ENCODE assay signal across 8 mouse cellular contexts in the genomic region with DNA sequence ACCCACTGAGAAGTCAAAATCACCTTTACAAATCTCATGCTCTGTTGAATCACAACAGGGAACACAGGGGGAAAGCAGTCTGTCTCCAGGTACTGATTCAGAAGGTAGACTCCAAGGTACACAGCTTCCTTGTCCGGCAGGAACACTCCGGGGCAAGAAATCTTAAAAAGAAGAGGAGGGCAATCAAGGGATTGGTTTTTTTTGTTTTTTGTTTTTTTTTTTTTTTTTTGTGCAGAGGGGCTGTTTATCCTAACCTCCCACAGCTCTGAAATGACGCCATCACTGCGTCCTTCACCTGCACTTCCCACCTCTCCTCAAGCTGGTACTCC. TPM values are rescaled to one million over a fixed set of nuclear protein-coding genes. Genes with fewer than 3 reads are reported as not detected.
DNase-seq lines count a peak whose midpoint lies in the region; ATAC-seq and TF ChIP-seq lines count a peak whose summit lies in the region.

No protein-coding gene starts in this region.

- peaks cover 9% of the 10 kb centered on the region for H3K4me1 ChIP-seq in heart, adult 2 months (ENCODE audit: control insufficient read depth, insufficient read depth, low read length)
- H3K4me1 ChIP-seq in testis, adult 2 months (ENCODE audit: control insufficient read depth, insufficient read depth, low read length), result peaks cover 9% of the 10 kb centered on the region
- peaks cover 7% of the 10 kb centered on the region for H3K4me1 ChIP-seq in liver, embryonic 11.5 days (replicated peaks; ENCODE audit: control insufficient read depth, insufficient read depth, low read length)
- peaks cover 4% of the 10 kb centered on the region; the same call in 1 of the 2 replicates for H3K4me1 ChIP-seq in stomach, postnatal 0 days (replicated peaks; ENCODE audit: control insufficient read depth, insufficient read depth)

- H3K9me3 ChIP-seq in liver, embryonic 11.5 days (ENCODE audit: control insufficient read depth, low read length), result no peaks in the 10 kb centered on the region
- H3K9me3 ChIP-seq in stomach, postnatal 0 days (ENCODE audit: control insufficient read depth, low read length), result no peaks in the 10 kb centered on the region

- DNase-seq in heart, adult 2 months, result no peak
- no peak for DNase-seq in heart, postnatal 25 days (ENCODE audit: low spot score)
- DNase-seq in testis, postnatal 10 days (ENCODE audit: low spot score), result no peak
- no peak for DNase-seq in liver, embryonic 11.5 days (ENCODE audit: low spot score)
- no peak for DNase-seq in stomach, postnatal 0 days (ENCODE audit: low spot score)
- DNase-seq in ovary, postnatal 36 days (ENCODE audit: low spot score), result no peak
- DNase-seq in right cerebral cortex, postnatal 4 days, result no peak

- H3K27me3 ChIP-seq in heart, adult 2 months (ENCODE audit: control insufficient read depth, insufficient read depth, low read length), result no peaks in the 10 kb centered on the region
- no peaks in the 10 kb centered on the region for H3K27me3 ChIP-seq in testis, adult 2 months (ENCODE audit: control insufficient read depth, insufficient read depth, low read length)
- no peaks in the 10 kb centered on the region for H3K27me3 ChIP-seq in liver, embryonic 11.5 days (replicated peaks; ENCODE audit: control insufficient read depth, insufficient read depth, low read length)
- no peaks in the 10 kb centered on the region for H3K27me3 ChIP-seq in stomach, postnatal 0 days (ENCODE audit: control insufficient read depth, insufficient read depth, low read length)

- no peak for TF ChIP-seq POLR2A in heart, adult 2 months (IDR thresholded peaks at IDR 0.05; ENCODE audit: insufficient read depth, low read depth, low read length)
- no peak for TF ChIP-seq POLR2A in testis, adult 2 months (IDR thresholded peaks at IDR 0.05; ENCODE audit: control insufficient read depth, low read depth, low read length)

- no peak for TF ChIP-seq EP300 in heart, adult 2 months (IDR thresholded peaks at IDR 0.05; ENCODE audit: insufficient read depth, low read depth, low read length)
- no peak for TF ChIP-seq EP300 in stomach, postnatal 0 days (optimal IDR thresholded peaks at IDR 0.05)

- WGBS in heart, adult 2 months, result 0% methylated on average over 4 of the region's 4 CpGs
- WGBS in liver, embryonic 11.5 days, result 8% methylated on average over 4 of the region's 4 CpGs
- 4% methylated on average over 4 of the region's 4 CpGs for WGBS in stomach, postnatal 0 days

- peak overlapping the region; percentile 83 for H3K4me3 ChIP-seq in heart, adult 2 months
- peak overlapping the region; percentile 93 for H3K4me3 ChIP-seq in testis, adult 2 months (ENCODE audit: control insufficient read depth, low read depth, low read length)
- peak overlapping the region; percentile 89 for H3K4me3 ChIP-seq in liver, embryonic 11.5 days (ENCODE audit: low read depth, low read length)
- peak overlapping the region; percentile 87 for H3K4me3 ChIP-seq in stomach, postnatal 0 days (ENCODE audit: low read depth, low read length)

- intact Hi-C loops in heart, adult 2 months (cut with DNase I), result loop anchor here (5.0 kb wide), 1 partner anchor 186 kb away; no protein-coding TSS in a partner anchor
- intact Hi-C loops in heart, postnatal 25 days (cut with DNase I), result loop anchor here (10.0 kb wide), 1 partner anchor 541 kb away; no protein-coding TSS in a partner anchor

- H3K4me2 ChIP-seq in liver, embryonic 11.5 days, result peak overlapping the region; percentile 97
- H3K4me2 ChIP-seq in stomach, postnatal 0 days (replicated peaks; ENCODE audit: low read depth), result peak overlapping the region; percentile 87

- no peak for TF ChIP-seq CTCF in heart, adult 2 months (IDR thresholded peaks at IDR 0.05)
- TF ChIP-seq CTCF in testis, adult 2 months (IDR thresholded peaks at IDR 0.05; ENCODE audit: control insufficient read depth, insufficient read depth, insufficient replicate concordance, low read depth, low read length), result 0 out of 2 replicates have a peak, but pooled peaks have one; percentile 35
- no peak for TF ChIP-seq CTCF in stomach, postnatal 0 days (IDR thresholded peaks at IDR 0.05; ENCODE audit: low read depth)

- H3K9ac ChIP-seq in heart, adult 2 months (ENCODE audit: low read depth, low read length), result peak overlapping the region; percentile 86
- H3K9ac ChIP-seq in liver, embryonic 11.5 days (ENCODE audit: low read depth, low read length), result no peak overlapping the region
- H3K9ac ChIP-seq in stomach, postnatal 0 days (ENCODE audit: low read length), result peak overlapping the region; percentile 84; the same call in 1 of the 2 replicates

- peaks cover 9% of the 10 kb centered on the region for H3K36me3 ChIP-seq in heart, adult 2 months (ENCODE audit: control insufficient read depth, insufficient read depth, low read length)
- H3K36me3 ChIP-seq in testis, adult 2 months (ENCODE audit: control insufficient read depth, insufficient read depth, low read length), result no peaks in the 10 kb centered on the region
- H3K36me3 ChIP-seq in liver, embryonic 11.5 days (ENCODE audit: control insufficient read depth, insufficient read depth, low read length), result no peaks in the 10 kb centered on the region
- no peaks in the 10 kb centered on the region for H3K36me3 ChIP-seq in stomach, postnatal 0 days (ENCODE audit: control insufficient read depth, insufficient read depth, low read length)

- H3K27ac ChIP-seq in heart, adult 2 months, result peak overlapping the region; percentile 91
- no peak overlapping the region for H3K27ac ChIP-seq in testis, adult 2 months (ENCODE audit: control insufficient read depth, insufficient read depth, low read depth, low read length)
- H3K27ac ChIP-seq in liver, embryonic 11.5 days (ENCODE audit: low read depth, low read length), result no peak overlapping the region
- no peak overlapping the region for H3K27ac ChIP-seq in stomach, postnatal 0 days (replicated peaks)

- ATAC-seq in liver, embryonic 11.5 days (replicated peaks; ENCODE audit: low FRiP score), result no peak
- peak; percentile 5; the same call in 1 of the 2 replicates for ATAC-seq in stomach, postnatal 0 days (ENCODE audit: low FRiP score, low TSS enrichment)

- H3K79me2 ChIP-seq in heart, adult 2 months (replicated peaks; ENCODE audit: control insufficient read depth, insufficient read depth, low read length), result 0 out of 2 replicates have a peak, but pooled peaks cover 2% of the 10 kb centered on the region

RNA-seq across cellular contexts. Expression of gene Plpp6, which starts 0.3 kb away (rescaled TPM):
- 1 to 10 TPM; 6.6 to 7.4 TPM for total RNA-seq in heart, adult 2 months (2021)
- polyA plus RNA-seq in heart, adult 2 months (2012; rRNA removed), result 4.9 and 6.6 TPM in 2 replicates
- 1 to 10 TPM; 5.9 to 6.8 TPM for total RNA-seq in heart, postnatal 25 days (2021)
- polyA plus RNA-seq in testis, adult 2 months (2012; rRNA removed), result 29.3 and 30.2 TPM in 2 replicates
- polyA plus RNA-seq in liver, embryonic 11.5 days (2014; fragmentation: Nextera tagmentation; extraction: Ambion mirVana), result 3.8 and 5.0 TPM in 2 replicates
- 18.2 and 19.6 TPM in 2 replicates for polyA plus RNA-seq in stomach, postnatal 0 days (2015; fragmentation: Nextera tagmentation; extraction: Ambion mirVana)

RNA-seq across cellular contexts. Expression of gene 4430402I18Rik, which starts 4.1 kb away (rescaled TPM):
- 10 to 100 TPM; 22.6 to 27.0 TPM for total RNA-seq in heart, adult 2 months (2021)
- 16.8 and 20.6 TPM in 2 replicates for polyA plus RNA-seq in heart, adult 2 months (2012; rRNA removed)
- total RNA-seq in heart, postnatal 25 days (2021), result 10 to 100 TPM; 20.9 to 25.4 TPM
- 190 and 233 TPM in 2 replicates for polyA plus RNA-seq in testis, adult 2 months (2012; rRNA removed)
- 0.70 and 1.2 TPM in 2 replicates for polyA plus RNA-seq in liver, embryonic 11.5 days (2014; fragmentation: Nextera tagmentation; extraction: Ambion mirVana)
- polyA plus RNA-seq in stomach, postnatal 0 days (2015; fragmentation: Nextera tagmentation; extraction: Ambion mirVana), result 0.84 and 1.3 TPM in 2 replicates

RNA-seq across cellular contexts. Expression of gene Cdc37l1, which starts 26.7 kb away (rescaled TPM):
- 10 to 100 TPM; 68.6 to 80.4 TPM for total RNA-seq in heart, adult 2 months (2021)
- polyA plus RNA-seq in heart, adult 2 months (2012; rRNA removed), result 20.4 and 37.3 TPM in 2 replicates
- 10 to 100 TPM; 58.5 to 64.7 TPM for total RNA-seq in heart, postnatal 25 days (2021)
- polyA plus RNA-seq in testis, adult 2 months (2012; rRNA removed), result 19.9 and 26.8 TPM in 2 replicates
- 27.9 and 29.6 TPM in 2 replicates for polyA plus RNA-seq in liver, embryonic 11.5 days (2014; fragmentation: Nextera tagmentation; extraction: Ambion mirVana)
- 19.5 and 19.7 TPM in 2 replicates for polyA plus RNA-seq in stomach, postnatal 0 days (2015; fragmentation: Nextera tagmentation; extraction: Ambion mirVana)
